Comparison of ENCODE assay signal across 31 mouse cellular contexts in genomic region chr13:9656613-9657012, GRCm38 (mm10).
"Had no signal": no experiment of that assay in that cellular context is flagged by ENCODE, and none has a peak within 500 bp of the region (broad histone marks: within the 10 kb centered on the region; RNA-seq: fewer than 3 reads in every experiment).

No protein-coding gene starts in this region.

- H3K9me3 ChIP-seq: limb, embryonic 10.5 days; limb, embryonic 12.5 days; limb, embryonic 13.5 days; limb, embryonic 15.5 days; liver, embryonic 12.5 days; liver, embryonic 13.5 days; liver, embryonic 15.5 days; lung, embryonic 15.5 days; megakaryocyte, embryonic 14.5 days; midbrain, embryonic 10.5 days; midbrain, embryonic 12.5 days; midbrain, embryonic 13.5 days; midbrain, embryonic 15.5 days; neural tube, embryonic 12.5 days had no signal

- H3K27me3 ChIP-seq: limb, embryonic 12.5 days; limb, embryonic 13.5 days; limb, embryonic 15.5 days; liver, embryonic 12.5 days; liver, embryonic 13.5 days; liver, embryonic 15.5 days; lung, embryonic 15.5 days; megakaryocyte, embryonic 14.5 days; midbrain, embryonic 12.5 days; midbrain, embryonic 13.5 days; midbrain, embryonic 15.5 days; neural tube, embryonic 12.5 days had no signal

- H3K27ac ChIP-seq: limb, embryonic 10.5 days; limb, embryonic 12.5 days; limb, embryonic 13.5 days; limb, embryonic 15.5 days; liver, embryonic 12.5 days; liver, embryonic 13.5 days; liver, embryonic 14.5 days; liver, embryonic 15.5 days; lung, embryonic 15.5 days; macrophage; midbrain, embryonic 10.5 days; midbrain, embryonic 12.5 days; midbrain, embryonic 13.5 days; midbrain, embryonic 15.5 days; neural tube, embryonic 12.5 days had no signal

- H3K4me1 ChIP-seq: limb, embryonic 10.5 days; limb, embryonic 12.5 days; limb, embryonic 13.5 days; limb, embryonic 15.5 days; lung, embryonic 15.5 days; midbrain, embryonic 10.5 days; midbrain, embryonic 12.5 days; midbrain, embryonic 13.5 days; midbrain, embryonic 15.5 days; neural tube, embryonic 12.5 days had no signal

- H3K4me2 ChIP-seq: limb, embryonic 12.5 days; limb, embryonic 13.5 days; limb, embryonic 15.5 days; liver, embryonic 11.5 days; liver, embryonic 12.5 days; liver, embryonic 13.5 days; liver, embryonic 15.5 days; lung, embryonic 14.5 days; lung, embryonic 15.5 days; midbrain, embryonic 12.5 days; midbrain, embryonic 13.5 days; midbrain, embryonic 15.5 days; neural tube, embryonic 12.5 days had no signal

- H3K36me3 ChIP-seq: liver, embryonic 12.5 days; liver, embryonic 13.5 days; liver, embryonic 15.5 days had no signal

- DNase-seq: left cerebral cortex, postnatal 4 days; liver; liver, embryonic 13.5 days; liver, postnatal 0 days; lung, adult 18-20 months; lung, adult 2 months; lung, embryonic 14.5 days; lung, postnatal 10 days; lung, postnatal 14 days; lung, postnatal 36 days; lung, postnatal 4 days; midbrain, embryonic 14.5 days had no signal

- ATAC-seq: liver, embryonic 12.5 days; liver, postnatal 0 days; lung, postnatal 0 days; midbrain, embryonic 13.5 days; midbrain, embryonic 15.5 days; midbrain, embryonic 16.5 days had no signal

- H3K9ac ChIP-seq: limb, embryonic 12.5 days; limb, embryonic 13.5 days; limb, embryonic 15.5 days; liver, embryonic 12.5 days; liver, embryonic 13.5 days; liver, embryonic 14.5 days; liver, embryonic 15.5 days; liver, postnatal 0 days; lung, embryonic 14.5 days; lung, embryonic 15.5 days; midbrain, embryonic 12.5 days; midbrain, embryonic 13.5 days; midbrain, embryonic 15.5 days; neural tube, embryonic 12.5 days had no signal

- H3K4me3 ChIP-seq: limb, embryonic 10.5 days; limb, embryonic 12.5 days; limb, embryonic 13.5 days; limb, embryonic 15.5 days; liver, embryonic 12.5 days; liver, embryonic 13.5 days; liver, embryonic 15.5 days; lung, embryonic 15.5 days; megakaryocyte, embryonic 14.5 days; midbrain, embryonic 10.5 days; midbrain, embryonic 12.5 days; midbrain, embryonic 13.5 days; midbrain, embryonic 15.5 days; myocyte; neural tube, embryonic 12.5 days had no signal
